Comparison of ENCODE assay signal across 8 mouse cellular contexts in genomic region chr1:74305522-74305921, GRCm38 (mm10). TPM values are rescaled to one million over a fixed set of nuclear protein-coding genes. Genes with fewer than 3 reads are reported as not detected.
DNase-seq lines count a peak whose midpoint lies in the region; ATAC-seq and TF ChIP-seq lines count a peak whose summit lies in the region.

Gene Tmbim1 (minus strand): TSS chr1:74305622.

- no peak for ATAC-seq in embryonic facial prominence, embryonic 12.5 days (ENCODE audit: insufficient number of reproducible peaks, insufficient read depth, low FRiP score, low TSS enrichment)
- no peak for ATAC-seq in heart, embryonic 16.5 days (replicated peaks; ENCODE audit: extremely low read depth, insufficient read depth, low FRiP score)
- ATAC-seq in limb, embryonic 12.5 days (ENCODE audit: insufficient number of reproducible peaks, insufficient read depth, low FRiP score, low TSS enrichment, low read depth): no peak
- no peak for ATAC-seq in stomach, embryonic 15.5 days (ENCODE audit: insufficient read depth, low FRiP score, low read depth)
- ATAC-seq in frontal cortex, adult (ENCODE audit: low TSS enrichment): no peak

- peaks cover 6% of the 10 kb centered on the region; the same call in 1 of the 2 replicates for H3K4me1 ChIP-seq in spleen, adult 2 months (ENCODE audit: control insufficient read depth, insufficient read depth, insufficient read length)
- H3K4me1 ChIP-seq in embryonic facial prominence, embryonic 12.5 days: peaks cover 4% of the 10 kb centered on the region; the same call in 1 of the 2 replicates
- peaks cover 37% of the 10 kb centered on the region for H3K4me1 ChIP-seq in heart, embryonic 16.5 days (ENCODE audit: control insufficient read depth, insufficient read depth, low read length)
- peaks cover 15% of the 10 kb centered on the region for H3K4me1 ChIP-seq in limb, embryonic 12.5 days (replicated peaks)
- H3K4me1 ChIP-seq in stomach, embryonic 15.5 days: peaks cover 17% of the 10 kb centered on the region

- no peaks in the 10 kb centered on the region for H3K36me3 ChIP-seq in spleen, adult 2 months (ENCODE audit: control insufficient read depth, insufficient read depth, low read length)
- H3K36me3 ChIP-seq in embryonic facial prominence, embryonic 12.5 days: no peaks in the 10 kb centered on the region
- H3K36me3 ChIP-seq in heart, embryonic 16.5 days (ENCODE audit: control insufficient read depth, insufficient read depth): no peaks in the 10 kb centered on the region
- no peaks in the 10 kb centered on the region for H3K36me3 ChIP-seq in limb, embryonic 12.5 days
- no peaks in the 10 kb centered on the region for H3K36me3 ChIP-seq in stomach, embryonic 15.5 days

- 97% methylated on average over 2 of the region's 2 CpGs for WGBS in spleen, adult 2 months
- 58% methylated on average over 2 of the region's 2 CpGs for WGBS in embryonic facial prominence, embryonic 12.5 days
- WGBS in heart, embryonic 16.5 days: 83% methylated on average over 2 of the region's 2 CpGs
- 57% methylated on average over 2 of the region's 2 CpGs for WGBS in limb, embryonic 12.5 days
- WGBS in stomach, embryonic 15.5 days: 87% methylated on average over 2 of the region's 2 CpGs

- H3K9ac ChIP-seq in embryonic facial prominence, embryonic 12.5 days: no peak within 1 kb of the TSS
- peak within 1 kb of the TSS; percentile 93 for H3K9ac ChIP-seq in heart, embryonic 16.5 days (ENCODE audit: low read length)
- H3K9ac ChIP-seq in limb, embryonic 12.5 days (replicated peaks): no peak within 1 kb of the TSS
- peak within 1 kb of the TSS; percentile 80; the same call in 1 of the 2 replicates for H3K9ac ChIP-seq in stomach, embryonic 15.5 days

- H3K27me3 ChIP-seq in spleen, adult 2 months (ENCODE audit: control insufficient read depth, insufficient read depth, low read length): peaks cover 2% of the 10 kb centered on the region; the same call in 1 of the 2 replicates
- no peaks in the 10 kb centered on the region for H3K27me3 ChIP-seq in embryonic facial prominence, embryonic 12.5 days
- no peaks in the 10 kb centered on the region for H3K27me3 ChIP-seq in heart, embryonic 16.5 days (ENCODE audit: control insufficient read depth, insufficient read depth, low read length)
- H3K27me3 ChIP-seq in limb, embryonic 12.5 days: no peaks in the 10 kb centered on the region
- H3K27me3 ChIP-seq in stomach, embryonic 15.5 days (replicated peaks): no peaks in the 10 kb centered on the region

- peak within 1 kb of the TSS; percentile 69; the same call in 1 of the 2 replicates for H3K4me3 ChIP-seq in spleen, adult 2 months (ENCODE audit: extremely low read depth, insufficient read depth, insufficient read length)
- peak within 1 kb of the TSS; percentile 61 for H3K4me3 ChIP-seq in embryonic facial prominence, embryonic 12.5 days
- peak within 1 kb of the TSS; percentile 85 for H3K4me3 ChIP-seq in heart, embryonic 16.5 days (ENCODE audit: low read length)
- peak within 1 kb of the TSS; percentile 67 for H3K4me3 ChIP-seq in limb, embryonic 12.5 days (replicated peaks)
- H3K4me3 ChIP-seq in stomach, embryonic 15.5 days (replicated peaks): peak within 1 kb of the TSS; percentile 75

- no peaks in the 10 kb centered on the region for H3K9me3 ChIP-seq in embryonic facial prominence, embryonic 12.5 days
- H3K9me3 ChIP-seq in heart, embryonic 16.5 days (replicated peaks; ENCODE audit: control insufficient read depth, low read length): no peaks in the 10 kb centered on the region
- no peaks in the 10 kb centered on the region for H3K9me3 ChIP-seq in limb, embryonic 12.5 days
- H3K9me3 ChIP-seq in stomach, embryonic 15.5 days: no peaks in the 10 kb centered on the region

- peak within 1 kb of the TSS; percentile 85 for H3K4me2 ChIP-seq in embryonic facial prominence, embryonic 12.5 days (replicated peaks)
- peak within 1 kb of the TSS; percentile 83 for H3K4me2 ChIP-seq in heart, embryonic 16.5 days (ENCODE audit: low read depth, low read length)
- peak within 1 kb of the TSS; percentile 79 for H3K4me2 ChIP-seq in limb, embryonic 12.5 days
- H3K4me2 ChIP-seq in stomach, embryonic 15.5 days: peak within 1 kb of the TSS; percentile 69

- DNase-seq in spleen, adult 2 months (ENCODE audit: low read depth in 1 of 2, low spot score in 2 of 2): no peak
- no peak for DNase-seq in spleen, postnatal 36 days (ENCODE audit: low spot score in 2 of 2)
- DNase-seq in embryo, embryonic 10 days (ENCODE audit: low spot score): no peak

- no peak for TF ChIP-seq CTCF in spleen, adult 2 months (IDR thresholded peaks at IDR 0.05; ENCODE audit: extremely low read depth, insufficient read depth, insufficient read length, insufficient replicate concordance)

- H3K27ac ChIP-seq in spleen, adult 2 months (ENCODE audit: insufficient read depth, low read length): peak within 1 kb of the TSS; percentile 67; the same call in 1 of the 2 replicates
- no peak within 1 kb of the TSS for H3K27ac ChIP-seq in embryonic facial prominence, embryonic 12.5 days
- H3K27ac ChIP-seq in heart, embryonic 16.5 days (ENCODE audit: low read length): peak within 1 kb of the TSS; percentile 95
- H3K27ac ChIP-seq in limb, embryonic 12.5 days: no peak within 1 kb of the TSS
- H3K27ac ChIP-seq in stomach, embryonic 15.5 days: peak within 1 kb of the TSS; percentile 96

- no peak for TF ChIP-seq POLR2A in spleen, adult 2 months (IDR thresholded peaks at IDR 0.05; ENCODE audit: low read depth, low read length)

RNA-seq across cellular contexts. Expression of gene Tmbim1, which starts in this region (rescaled TPM):
- 60.8 and 66.5 TPM in 2 replicates for polyA plus RNA-seq in spleen, adult 2 months (2012; rRNA removed)
- 18.4 and 20.1 TPM in 2 replicates for polyA plus RNA-seq in embryonic facial prominence, embryonic 12.5 days (2016; fragmentation: Nextera tagmentation; extraction: Ambion mirVana)
- 51.2 and 51.4 TPM in 2 replicates for polyA plus RNA-seq in heart, embryonic 16.5 days (2015; fragmentation: Nextera tagmentation; extraction: Ambion mirVana)
- 18.0 and 18.9 TPM in 2 replicates for polyA plus RNA-seq in limb, embryonic 12.5 days (2016; fragmentation: Nextera tagmentation; extraction: Ambion mirVana)
- 68.3 and 73.4 TPM in 2 replicates for polyA plus RNA-seq in stomach, embryonic 15.5 days (2015; fragmentation: Nextera tagmentation; extraction: Ambion mirVana)

Comparison
In these comparisons a context has a peak if more than half of its experiments do, and no peak if none do; other contexts are left out.
1. H3K27ac ChIP-seq: peak in spleen, adult 2 months (single experiment), heart, embryonic 16.5 days (single experiment) and stomach, embryonic 15.5 days (single experiment); none in embryonic facial prominence, embryonic 12.5 days (single experiment) and limb, embryonic 12.5 days (single experiment).
2. H3K9ac ChIP-seq: peak in heart, embryonic 16.5 days (single experiment) and stomach, embryonic 15.5 days (single experiment); none in embryonic facial prominence, embryonic 12.5 days (single experiment) and limb, embryonic 12.5 days (single experiment).
3. Peak in every context shown above with its lines, with median percentiles within 50 percentile points of each other: H3K4me3 ChIP-seq and H3K4me2 ChIP-seq.